Mouse (Mus musculus): Measurements from ENCODE around the gene Wbp11. TPM values are rescaled to one million over a fixed set of nuclear protein-coding genes. Genes with fewer than 3 reads are reported as not detected.

Wbp11 gene
- total RNA-seq, 2 experiments from 2014 or later, result 89.9 to 90.8 TPM

- no peak for DNase-seq
These were observed 7.3 kb upstream of the Wbp11 start, which contains the start of gene Smco3 for GRCm38 (mm10) chr6:136835352-136835751. TSS of gene Smco3 (minus strand) at chr6:136835452.

GRCm38 (mm10) chr6:136831712-136832111 lies 3.7 kb upstream of the Wbp11 start:
- DNase-seq, result no peak

- DNase-seq, result no peak
These were observed 648 bp upstream of the Wbp11 start for GRCm38 (mm10) chr6:136828681-136829080.

- no peak for DNase-seq
These were observed 535 bp downstream of the Wbp11 start, which contains the start of gene BC049715 for GRCm38 (mm10) chr6:136827516-136827880. TSS of gene BC049715 (plus strand) at chr6:136827626.

GRCm38 (mm10) chr6:136827116-136827515 lies 917 bp downstream of the Wbp11 start:
- no peak for DNase-seq

- DNase-seq, result no peak
These were observed 3.0 kb downstream of the Wbp11 start for GRCm38 (mm10) chr6:136824987-136825386.

GRCm38 (mm10) chr6:136821086-136821485 lies 6.9 kb downstream of the Wbp11 start:
- no peak for DNase-seq

- DNase-seq, result no peak
These were observed 7.7 kb downstream of the Wbp11 start for GRCm38 (mm10) chr6:136820381-136820780.

GRCm38 (mm10) chr6:136817549-136817948 lies 10.5 kb downstream of the Wbp11 start:
- DNase-seq, result no peak

GRCm38 (mm10) chr6:136816826-136817225 lies 11.2 kb downstream of the Wbp11 start:
- DNase-seq, result no peak

GRCm38 (mm10) chr6:136815381-136815780 lies 12.7 kb downstream of the Wbp11 start:
- DNase-seq, result no peak

- peak; percentile 42 for DNase-seq
These were observed 14.9 kb downstream of the Wbp11 start for GRCm38 (mm10) chr6:136813117-136813516.

- no peak for DNase-seq
These were observed 16.8 kb downstream of the Wbp11 start for GRCm38 (mm10) chr6:136811196-136811595.

GRCm38 (mm10) chr6:136809673-136810072 lies 18.4 kb downstream of the Wbp11 start:
- no peak for DNase-seq

- no peak for DNase-seq
These were observed 19.0 kb downstream of the Wbp11 start for GRCm38 (mm10) chr6:136809077-136809476.

- peak; percentile 49 for DNase-seq
These were observed 19.4 kb downstream of the Wbp11 start for GRCm38 (mm10) chr6:136808631-136809046.

- peak; percentile 100 for DNase-seq
These were observed 20.0 kb downstream of the Wbp11 start, which contains the start of gene H2afj for GRCm38 (mm10) chr6:136808014-136808417. TSS of gene H2afj (plus strand) at chr6:136808244.

- no peak for DNase-seq
These were observed 20.5 kb downstream of the Wbp11 start for GRCm38 (mm10) chr6:136807395-136808013.

- no peak for DNase-seq
These were observed 21.2 kb downstream of the Wbp11 start for GRCm38 (mm10) chr6:136806819-136807218.

- no peak for DNase-seq
These were observed 22.6 kb downstream of the Wbp11 start for GRCm38 (mm10) chr6:136805409-136805775.

GRCm38 (mm10) chr6:136804705-136805408 lies 23.2 kb downstream of the Wbp11 start:
- DNase-seq, result no peak

GRCm38 (mm10) chr6:136803739-136804633 lies 24.0 kb downstream of the Wbp11 start, which contains the start of gene Hist4h4:
TSS of gene Hist4h4 (minus strand) at chr6:136804415.
- DNase-seq, result peak; percentile 98
